Mouse (Mus musculus): ENCODE measurements around the gene Nynrin. TPM values are rescaled to one million over a fixed set of nuclear protein-coding genes. Genes with fewer than 3 reads are reported as not detected.
A peak's percentile ranks its signal among the peaks of the same experiment; 100 is the strongest.

Nynrin gene
- polyA plus RNA-seq, 1 experiment from 2014 or later = 13.6 TPM

DNA sequence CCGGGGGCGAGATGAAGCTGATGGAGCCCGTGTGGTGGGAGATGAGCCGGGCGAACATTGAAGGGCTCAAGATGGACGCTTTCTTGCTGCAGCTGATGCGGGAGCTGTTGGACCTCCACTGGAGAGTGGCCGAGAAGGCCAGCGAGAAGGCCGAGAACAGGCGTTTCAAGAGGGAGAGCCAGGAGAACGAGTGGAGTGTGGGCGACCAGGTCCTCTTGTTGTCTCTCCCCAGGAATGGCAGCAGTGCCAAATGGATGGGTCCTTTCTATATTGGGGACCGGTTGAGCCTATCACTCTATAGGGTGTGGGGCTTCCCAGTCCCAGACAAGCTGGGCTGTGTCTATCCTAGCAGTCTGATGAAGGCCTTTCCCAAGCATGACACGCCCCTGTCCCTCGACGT lies 18.7 kb downstream of the Nynrin start:
- Histone ChIP-seq H3K27ac (no peak overlapping the region), H3K27me3 (replicated peaks) (no peaks in the 10 kb centered on the region), H3K4me1 (peaks cover 9% of the 10 kb centered on the region), H3K9ac (no peak overlapping the region), H3K4me3 (no peak overlapping the region), H3K4me2 (no peak overlapping the region), H3K9me3 (no peaks in the 10 kb centered on the region), H3K36me3 (replicated peaks) (peaks cover 37% of the 10 kb centered on the region)
- 93% methylated on average over 17 of the region's 17 CpGs for WGBS
- no peak for ATAC-seq (replicated peaks)

DNA sequence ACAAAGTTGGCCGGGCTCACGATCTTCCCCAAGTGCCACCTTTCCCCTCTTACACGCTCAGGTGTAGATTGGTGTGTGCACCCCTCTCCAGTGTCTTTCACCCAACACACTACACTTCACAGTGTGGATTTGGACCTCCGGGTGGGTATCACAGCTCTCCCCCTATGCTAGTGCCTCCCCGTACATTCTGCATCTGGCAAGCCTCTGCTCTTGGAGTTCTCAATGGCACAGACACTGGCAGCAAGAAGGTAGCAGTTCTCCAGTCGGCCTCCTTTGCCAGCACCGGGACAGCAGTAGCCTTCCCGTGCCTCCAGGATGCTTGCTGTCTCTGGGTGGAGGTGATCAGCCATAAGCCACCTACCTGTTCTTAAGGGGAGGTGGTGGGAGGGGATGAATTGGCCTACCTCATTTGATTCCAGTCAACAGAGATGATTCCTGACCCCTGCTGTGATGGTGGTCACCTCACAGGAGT lies 19.5 kb downstream of the Nynrin start:
- Histone ChIP-seq H3K36me3 (replicated peaks) (peaks cover 34% of the 10 kb centered on the region), H3K4me3 (no peak overlapping the region), H3K27me3 (replicated peaks) (no peaks in the 10 kb centered on the region), H3K4me1 (peaks cover 9% of the 10 kb centered on the region), H3K9ac (no peak overlapping the region), H3K27ac (0 out of 2 replicates have a peak overlapping the region, but pooled peaks have one; percentile 23), H3K4me2 (0 out of 2 replicates have a peak overlapping the region, but pooled peaks have one; percentile 31), H3K9me3 (no peaks in the 10 kb centered on the region)
- WGBS = 93% methylated on average over 8 of the region's 8 CpGs
- peak; percentile 46 for ATAC-seq (replicated peaks)

DNA sequence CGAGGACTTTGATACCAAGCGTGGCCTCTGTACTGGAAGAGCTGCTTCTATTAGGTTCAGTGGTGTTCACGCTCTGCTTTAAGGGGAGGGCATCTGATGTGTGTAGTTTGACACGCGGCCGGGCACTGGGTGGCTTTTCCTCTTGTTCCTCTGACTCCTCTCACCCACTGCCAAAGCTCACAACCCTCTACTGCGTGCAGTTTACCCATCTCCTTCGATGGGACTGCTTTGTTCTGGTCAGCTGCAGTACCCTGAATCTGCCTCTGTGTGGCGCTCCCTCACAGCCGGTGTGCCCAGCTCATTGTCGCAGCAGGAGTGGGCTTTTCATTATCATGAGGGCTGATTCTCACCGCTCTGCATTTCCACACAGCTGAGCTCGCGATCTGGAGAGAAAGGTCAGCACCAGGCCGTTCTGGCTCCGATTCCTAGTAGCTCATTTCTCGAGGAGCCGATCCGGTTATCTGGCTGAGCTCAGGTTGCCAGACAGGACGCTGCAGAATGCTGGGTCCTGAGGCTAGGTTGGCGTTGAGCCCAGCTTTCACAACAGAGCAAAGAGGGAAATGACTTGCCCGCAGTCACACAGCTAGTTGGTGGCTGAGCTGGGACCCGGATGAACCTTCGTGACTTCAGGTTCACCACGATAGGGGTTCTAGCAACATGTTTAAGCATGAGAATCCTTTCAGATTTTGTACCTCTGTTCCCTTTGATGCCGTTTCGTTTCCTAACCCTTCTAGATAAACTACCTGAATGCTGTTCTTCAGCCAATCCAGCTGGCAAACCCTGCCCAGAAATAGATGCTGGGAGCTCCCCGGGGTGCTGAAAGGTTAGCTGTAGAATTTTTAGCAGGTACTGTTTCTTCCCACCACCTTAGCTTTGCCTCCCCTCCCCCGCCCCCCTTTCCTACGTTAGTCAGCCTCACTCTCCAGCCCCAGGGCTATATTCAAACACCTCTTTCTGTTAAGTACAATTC lies 20.2 kb downstream of the Nynrin start:
- peak; percentile 57 for ATAC-seq (replicated peaks)
- Histone ChIP-seq H3K4me1 (peaks cover 9% of the 10 kb centered on the region), H3K9ac (no peak overlapping the region), H3K27me3 (replicated peaks) (no peaks in the 10 kb centered on the region), H3K4me3 (peak overlapping the region; percentile 13; the same call in 1 of the 2 replicates), H3K9me3 (no peaks in the 10 kb centered on the region), H3K4me2 (peak overlapping the region; percentile 31), H3K36me3 (replicated peaks) (peaks cover 27% of the 10 kb centered on the region), H3K27ac (peak overlapping the region; percentile 23; the same call in 1 of the 2 replicates)
- 17% methylated on average over 30 of the region's 30 CpGs for WGBS

DNA sequence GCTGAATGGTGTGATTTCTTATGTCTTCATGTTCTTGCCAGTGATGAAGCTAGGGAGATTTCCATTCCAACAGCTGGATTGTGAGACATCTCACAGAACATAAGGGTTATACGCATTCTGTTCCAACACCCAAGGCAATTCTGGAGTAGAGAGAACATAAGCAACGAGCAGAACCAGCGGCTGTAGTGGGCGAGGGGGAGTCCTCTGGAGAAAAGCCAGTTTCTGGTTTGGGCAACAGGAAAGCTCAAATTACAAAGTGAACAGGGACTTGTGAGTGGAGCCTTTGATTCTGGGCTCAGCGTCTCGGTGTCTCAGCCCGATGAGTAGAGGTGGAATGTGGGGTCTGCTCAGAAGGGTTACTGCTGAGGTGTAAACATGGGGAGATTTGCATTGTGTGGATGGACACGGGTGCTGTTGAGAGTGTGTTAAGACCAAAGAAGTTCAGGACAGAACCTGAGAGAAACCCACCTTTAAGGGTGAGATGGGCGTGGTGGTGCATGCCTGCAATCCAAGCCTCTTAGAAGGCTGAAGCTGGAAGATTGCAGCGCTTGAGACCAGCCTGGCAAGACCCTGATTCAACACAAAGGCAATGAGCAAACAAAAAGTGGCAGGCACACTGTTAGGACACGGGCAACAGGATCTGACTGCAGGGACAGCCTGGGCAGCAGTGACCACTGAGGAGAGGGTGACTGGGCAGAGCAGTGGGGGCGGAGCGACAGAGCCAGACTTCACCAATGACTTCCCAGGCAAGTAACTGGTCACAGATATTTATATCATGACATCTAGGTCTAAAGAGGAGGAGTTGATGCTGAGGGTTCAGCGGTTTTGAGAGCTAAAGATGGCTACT lies 23.9 kb downstream of the Nynrin start:
- no peak overlapping the region for H3K27ac ChIP-seq
- peaks cover 9% of the 10 kb centered on the region for H3K4me1 ChIP-seq
- no peaks in the 10 kb centered on the region for H3K27me3 ChIP-seq (replicated peaks)
- H3K4me2 ChIP-seq = no peak overlapping the region
- H3K9me3 ChIP-seq = no peaks in the 10 kb centered on the region
- no peak for ATAC-seq (replicated peaks)
- H3K9ac ChIP-seq = no peak overlapping the region
- 35% methylated on average over 14 of the region's 14 CpGs for WGBS
- H3K36me3 ChIP-seq (replicated peaks) = no peaks in the 10 kb centered on the region
- no peak overlapping the region for H3K4me3 ChIP-seq

DNA sequence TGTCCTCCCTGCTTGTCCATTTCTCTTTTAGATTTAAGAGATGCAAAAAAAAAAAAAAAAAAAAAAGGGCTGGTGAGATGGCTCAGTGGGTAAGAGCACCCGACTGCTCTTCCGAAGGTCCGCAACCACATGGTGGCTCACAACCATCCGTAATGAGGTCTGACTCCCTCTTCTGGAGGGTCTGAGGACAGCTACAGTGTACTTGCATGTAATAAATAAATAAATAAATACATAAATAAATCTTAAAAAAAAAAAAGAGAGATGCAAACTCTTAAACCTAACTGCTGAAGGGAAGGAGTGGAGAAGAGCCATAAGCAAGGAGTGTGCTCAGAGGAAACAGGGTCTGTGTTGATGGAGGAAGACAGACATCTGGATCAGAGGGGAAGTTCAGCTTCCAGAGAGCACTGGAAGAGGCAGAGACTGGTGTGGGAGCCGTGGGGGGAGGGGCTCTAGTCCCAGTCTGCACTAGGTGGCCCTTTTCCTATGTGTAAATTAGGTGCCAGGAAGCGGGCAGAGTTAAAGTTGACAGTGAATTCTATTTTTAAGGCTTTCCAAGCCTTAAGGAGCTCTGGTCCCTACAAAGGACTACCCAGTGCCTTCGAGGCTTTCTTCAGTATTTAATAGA lies 24.6 kb downstream of the Nynrin start:
- ATAC-seq (replicated peaks) = no peak
- peaks cover 6% of the 10 kb centered on the region for H3K4me1 ChIP-seq
- no peak overlapping the region for H3K4me3 ChIP-seq
- no peak overlapping the region for H3K4me2 ChIP-seq
- 30% methylated on average over 7 of the region's 7 CpGs for WGBS
- no peaks in the 10 kb centered on the region for H3K36me3 ChIP-seq (replicated peaks)
- H3K9me3 ChIP-seq = no peaks in the 10 kb centered on the region
- H3K27me3 ChIP-seq (replicated peaks) = no peaks in the 10 kb centered on the region
- H3K9ac ChIP-seq = no peak overlapping the region
- no peak overlapping the region for H3K27ac ChIP-seq

DNA sequence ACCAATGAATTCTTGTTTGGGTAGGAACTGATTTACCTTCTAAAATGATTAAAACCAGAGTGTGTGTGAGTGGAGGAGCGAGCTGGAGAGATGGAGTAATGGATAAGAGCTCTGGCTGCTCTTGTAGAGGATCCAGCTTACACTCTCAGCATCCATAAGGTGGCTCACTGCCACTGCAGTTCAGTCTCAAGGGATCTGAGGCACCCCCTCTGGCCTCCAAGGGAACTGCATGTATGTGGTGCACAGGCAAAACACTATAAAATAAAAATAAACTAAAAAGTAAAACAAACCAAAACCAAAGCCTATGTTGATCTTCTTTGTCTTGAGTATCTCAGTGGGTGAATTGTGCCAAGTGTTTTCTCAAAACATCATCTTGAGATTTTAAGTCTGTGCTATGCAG lies 25.8 kb downstream of the Nynrin start:
- peaks cover 8% of the 10 kb centered on the region for H3K4me1 ChIP-seq
- H3K4me3 ChIP-seq = no peak overlapping the region
- no peak for ATAC-seq (replicated peaks)
- no peaks in the 10 kb centered on the region for H3K9me3 ChIP-seq
- H3K36me3 ChIP-seq (replicated peaks) = no peaks in the 10 kb centered on the region
- 24% methylated on average over 1 of the region's 1 CpGs for WGBS
- H3K27ac ChIP-seq = no peak overlapping the region
- no peak overlapping the region for H3K4me2 ChIP-seq
- H3K9ac ChIP-seq = no peak overlapping the region
- no peaks in the 10 kb centered on the region for H3K27me3 ChIP-seq (replicated peaks)

DNA sequence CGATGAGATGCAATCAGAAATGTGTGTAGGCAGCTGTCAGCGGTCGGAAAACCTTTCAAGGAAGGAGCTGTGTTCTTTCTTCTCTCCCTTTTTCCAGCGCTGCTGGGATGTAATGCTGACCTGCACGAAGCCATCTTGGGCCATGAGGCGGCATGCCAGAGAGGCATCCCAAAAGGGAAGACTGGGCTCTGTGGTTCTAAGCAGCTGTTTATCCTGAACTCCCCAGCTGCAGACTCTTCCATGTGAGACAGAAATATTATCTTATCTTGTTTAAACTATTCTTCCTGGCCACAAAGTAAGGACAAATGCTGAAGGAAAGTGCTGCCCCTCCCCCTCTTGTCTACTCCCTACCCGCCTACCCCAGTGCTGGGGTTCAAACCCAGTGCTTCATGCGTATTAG lies 27.2 kb downstream of the Nynrin start:
- no peak for ATAC-seq (replicated peaks)
- WGBS = 85% methylated on average over 8 of the region's 8 CpGs
- Histone ChIP-seq H3K4me3 (no peak overlapping the region), H3K27ac (no peak overlapping the region), H3K9ac (no peak overlapping the region), H3K9me3 (no peaks in the 10 kb centered on the region), H3K36me3 (replicated peaks) (no peaks in the 10 kb centered on the region), H3K4me2 (no peak overlapping the region), H3K27me3 (replicated peaks) (no peaks in the 10 kb centered on the region), H3K4me1 (peaks cover 16% of the 10 kb centered on the region)

DNA sequence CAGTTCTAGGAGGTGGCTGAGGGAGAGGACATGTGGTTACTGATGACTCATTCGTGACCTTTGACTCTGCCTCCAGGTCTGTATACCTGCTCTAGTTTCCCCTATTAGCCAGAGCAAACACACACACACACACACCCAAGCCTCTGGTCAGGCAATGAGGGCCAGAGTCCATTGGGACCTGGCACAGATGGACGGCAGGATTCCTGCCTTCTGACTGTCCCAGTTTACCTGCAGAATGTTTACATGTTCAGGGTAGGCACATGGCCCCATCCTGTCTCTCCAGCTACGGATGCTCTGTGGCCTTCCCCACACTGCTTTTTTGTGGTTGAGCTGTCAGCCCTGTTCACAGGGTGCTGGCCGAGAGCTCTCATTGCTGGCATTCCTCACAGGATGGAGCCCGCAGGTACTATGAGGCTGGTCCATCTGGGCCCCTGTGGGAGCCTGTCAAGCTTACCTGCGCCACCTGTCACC lies 28.4 kb downstream of the Nynrin start:
- WGBS = 74% methylated on average over 6 of the region's 6 CpGs
- peaks cover 24% of the 10 kb centered on the region for H3K4me1 ChIP-seq

DNA sequence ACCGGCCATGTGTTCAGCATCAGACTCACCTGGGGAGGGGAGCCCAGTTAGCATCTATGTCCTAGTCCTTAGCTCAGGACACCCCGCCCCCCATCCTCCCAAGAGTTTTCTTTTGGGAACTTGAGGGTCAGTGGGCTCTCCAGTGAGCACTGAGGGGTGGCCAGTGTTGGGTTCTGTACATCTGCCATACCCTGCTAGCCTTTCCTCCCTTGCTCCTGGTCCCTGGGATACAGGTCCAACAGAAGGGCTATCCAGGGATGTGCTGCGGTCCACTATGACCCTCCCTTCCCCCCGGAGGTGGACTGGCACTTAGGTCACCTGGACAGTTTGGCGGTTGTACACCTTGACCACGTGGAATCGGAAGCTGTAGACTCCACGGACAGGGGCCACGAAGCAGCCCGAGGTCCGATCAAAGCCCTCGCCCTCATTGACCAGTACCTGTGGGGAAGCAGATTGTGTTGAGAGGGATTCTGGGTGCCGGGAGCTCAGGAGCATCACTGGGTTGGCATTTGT lies 29.4 kb downstream of the Nynrin start:
- no peaks in the 10 kb centered on the region for H3K9me3 ChIP-seq
- no peak overlapping the region for H3K27ac ChIP-seq
- H3K27me3 ChIP-seq (replicated peaks) = no peaks in the 10 kb centered on the region
- WGBS = 92% methylated on average over 13 of the region's 13 CpGs
- H3K9ac ChIP-seq = no peak overlapping the region
- H3K4me2 ChIP-seq = no peak overlapping the region
- H3K36me3 ChIP-seq (replicated peaks) = 0 out of 2 replicates have a peak, but pooled peaks cover 7% of the 10 kb centered on the region
- H3K4me1 ChIP-seq = peaks cover 24% of the 10 kb centered on the region
- H3K4me3 ChIP-seq = no peak overlapping the region
- no peak for ATAC-seq (replicated peaks)

More for the DNA sequence above, 28.4 kb downstream of the Nynrin start:
- Histone ChIP-seq H3K9ac (no peak overlapping the region), H3K27me3 (replicated peaks) (no peaks in the 10 kb centered on the region), H3K4me2 (no peak overlapping the region), H3K36me3 (replicated peaks) (no peaks in the 10 kb centered on the region), H3K27ac (no peak overlapping the region), H3K9me3 (no peaks in the 10 kb centered on the region), H3K4me3 (no peak overlapping the region)
- no peak for ATAC-seq (replicated peaks)

DNA sequence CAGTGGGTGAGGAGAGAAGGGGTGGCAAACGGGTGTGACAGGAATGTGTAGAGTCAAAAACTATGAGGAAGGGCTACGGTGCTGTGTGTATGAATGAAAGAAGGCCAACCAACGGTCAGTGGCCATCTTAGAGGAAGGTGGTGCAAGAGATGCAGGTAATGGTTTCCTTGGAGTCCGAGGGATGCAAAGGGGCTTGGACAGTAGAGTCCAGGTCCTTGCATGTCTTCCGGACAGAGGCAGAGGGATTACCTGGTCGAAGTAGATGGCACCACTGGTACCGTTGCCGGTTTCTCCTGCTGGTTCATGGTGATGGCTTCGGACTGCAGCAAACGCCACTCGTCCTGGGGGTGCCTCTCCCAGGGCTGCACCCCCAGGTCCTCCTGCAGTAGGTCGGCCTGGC lies 29.9 kb downstream of the Nynrin start:
- WGBS = 95% methylated on average over 12 of the region's 12 CpGs
- H3K4me2 ChIP-seq = no peak overlapping the region
- no peaks in the 10 kb centered on the region for H3K9me3 ChIP-seq
- no peak for ATAC-seq (replicated peaks)
- H3K27me3 ChIP-seq (replicated peaks) = no peaks in the 10 kb centered on the region
- peaks cover 24% of the 10 kb centered on the region for H3K4me1 ChIP-seq
- H3K4me3 ChIP-seq = no peak overlapping the region
- H3K27ac ChIP-seq = no peak overlapping the region
- H3K9ac ChIP-seq = no peak overlapping the region
- H3K36me3 ChIP-seq (replicated peaks) = 0 out of 2 replicates have a peak, but pooled peaks cover 7% of the 10 kb centered on the region

DNA sequence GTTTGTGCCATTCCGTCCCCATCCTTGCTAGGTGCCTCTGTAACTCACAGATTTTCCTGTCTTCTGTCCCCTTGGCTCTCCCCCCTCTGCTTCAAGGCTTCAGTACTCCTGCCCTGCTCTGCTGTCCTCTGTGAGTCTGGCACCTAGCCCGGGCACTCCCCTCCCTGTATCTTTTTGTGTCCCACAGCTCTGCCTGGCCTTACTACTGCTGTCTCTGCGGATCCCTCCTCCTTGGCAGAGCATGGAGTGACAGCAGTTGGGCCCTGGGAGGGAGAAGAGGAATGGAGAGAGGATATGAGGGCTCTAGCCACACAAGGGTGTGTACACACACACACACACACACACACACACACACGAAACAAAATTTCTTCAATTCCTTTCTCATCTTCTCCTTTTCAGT lies 30.4 kb downstream of the Nynrin start, which contains the start of gene Cbln3:
Gene Cbln3, minus strand, starts transcription at position 227 of the 400 bp plus-strand sequence.
- no peaks in the 10 kb centered on the region for H3K27me3 ChIP-seq (replicated peaks)
- WGBS = 30% methylated on average over 4 of the region's 4 CpGs

More for the DNA sequence above, 30.4 kb downstream of the Nynrin start, which contains the start of gene Cbln3:
- Histone ChIP-seq H3K9ac (peak within 1 kb of the TSS; percentile 79), H3K4me3 (peak within 1 kb of the TSS; percentile 81), H3K9me3 (no peaks in the 10 kb centered on the region), H3K27ac (peak within 1 kb of the TSS; percentile 64), H3K36me3 (replicated peaks) (peaks cover 11% of the 10 kb centered on the region; the same call in 1 of the 2 replicates), H3K4me1 (peaks cover 24% of the 10 kb centered on the region), H3K4me2 (peak within 1 kb of the TSS; percentile 91)
- ATAC-seq (replicated peaks) = peak; percentile 56
